Mouse (Mus musculus) heart, embryonic 14.5 days (tissue): ENCODE results near the gene Gas7. TPM values are rescaled to one million over a fixed set of nuclear protein-coding genes. Genes with fewer than 3 reads are reported as not detected.

ENCODE experiments used
- ATAC-seq: fragments of 200-750 bp; cut with Nextera tagmentation; 2 replicates; pipeline ENCODE4 v1.8.0; 2017; ENCODE audit warnings: low read depth, moderate TSS enrichment; ENCODE audit not compliant: insufficient number of reproducible peaks, insufficient read depth, low FRiP score
- H3K27ac ChIP-seq, 2 experiments: fragments of 200-500 bp in 1 of 2; fragments of 300-500 bp in 1 of 2; sonication (generic) in 1 of 2; replicated peaks in 1 of 2; 2 replicates each; pipeline ENCODE4 v1.5.1; 2012 to 2014; ENCODE audit warnings: low read depth in 2 of 2, low read length in 2 of 2, control low read depth in 1 of 2, mild to moderate bottlenecking in 1 of 2, mixed read lengths in 1 of 2; ENCODE audit not compliant: control insufficient read depth in 1 of 2, insufficient read depth in 1 of 2
- H3K27me3 ChIP-seq: fragments of 300-500 bp; sonication (generic); 2 replicates; pipeline ENCODE4 v1.6.1; 2014; ENCODE audit warnings: mild to moderate bottlenecking, low read length, control low read depth; ENCODE audit not compliant: control insufficient read depth, insufficient read depth
- H3K36me3 ChIP-seq: fragments of 300-500 bp; sonication (generic); 2 replicates; pipeline ENCODE4 v1.6.1; 2014; ENCODE audit warnings: mild to moderate bottlenecking, control low read depth, low read length, mixed read lengths; ENCODE audit not compliant: control insufficient read depth, insufficient read depth
- H3K4me1 ChIP-seq, 2 experiments: fragments of 200-500 bp in 1 of 2; fragments of 300-500 bp in 1 of 2; sonication (generic) in 1 of 2; 2 replicates each; pipeline ENCODE4 v1.6.1; 2012 to 2014; ENCODE audit warnings: low read length in 2 of 2, control low read depth in 1 of 2, mixed read lengths in 1 of 2; ENCODE audit not compliant: control insufficient read depth in 2 of 2, insufficient read depth in 2 of 2
- H3K4me2 ChIP-seq: fragments of 300-500 bp; sonication (generic); 2 replicates; pipeline ENCODE4 v1.6.1; 2014; ENCODE audit warnings: mild to moderate bottlenecking, low read length
- H3K4me3 ChIP-seq, 2 experiments: fragments of 200-500 bp in 1 of 2; fragments of 300-500 bp in 1 of 2; sonication (generic) in 1 of 2; 2 replicates each; pipeline ENCODE4 v1.5.1; 2012 to 2014; ENCODE audit warnings: low read length in 2 of 2, mild to moderate bottlenecking in 2 of 2, control low read depth in 1 of 2, low read depth in 1 of 2, moderate library complexity in 1 of 2; ENCODE audit not compliant: control insufficient read depth in 1 of 2, insufficient read depth in 1 of 2
- H3K9ac ChIP-seq: fragments of 300-500 bp; sonication (generic); 2 replicates; pipeline ENCODE4 v1.6.1; 2014; ENCODE audit warnings: mild to moderate bottlenecking, low read length
- H3K9me3 ChIP-seq: fragments of 300-500 bp; sonication (generic); 2 replicates; pipeline ENCODE4 v1.6.1; 2016; ENCODE audit warnings: low read length, control low read depth; ENCODE audit not compliant: control insufficient read depth
- WGBS: fragments of 180-500 bp; shearing (Covaris S2); extraction: QIAGEN DNeasy Blood & Tissue Kit; methylation state at CpG from one replicate; pipeline ENCODE4 v1.1.7; 2014; 5-methylcytosine and 5-hydroxymethylcytosine counted together
- polyA plus RNA-seq: library from polyadenylated mRNA; unstranded; fragments of >200 nt; fragmentation: Nextera tagmentation; extraction: Ambion mirVana; gene quantifications from 2 replicates; pipeline ENCODE4 v1.2.1, GENCODE M21; 2014

The Gas7 gene
- polyA plus RNA-seq, 1 experiment from 2014 or later = 7.5 TPM

- Histone ChIP-seq H3K36me3 (no peaks in the 10 kb centered on the region), H3K9me3 (no peaks in the 10 kb centered on the region), H3K4me2 (no peak overlapping the region), H3K9ac (no peak overlapping the region), H3K4me3 (no peak overlapping the region), H3K4me1 (peaks cover 19 to 20% of the 10 kb centered on the region in 2 experiments), H3K27me3 (no peaks in the 10 kb centered on the region), H3K27ac (no peak overlapping the region)
- ATAC-seq = no peak
- WGBS = 57% methylated on average over 12 of the region's 12 CpGs
Measured at GRCm38 (mm10) chr11:67488156-67488555, 32.9 kb downstream of the Gas7 start.

- Histone ChIP-seq H3K4me3 (no peak overlapping the region), H3K4me1 (peaks cover 20 to 21% of the 10 kb centered on the region in 2 experiments), H3K9ac (no peak overlapping the region), H3K9me3 (no peaks in the 10 kb centered on the region), H3K36me3 (no peaks in the 10 kb centered on the region), H3K27me3 (no peaks in the 10 kb centered on the region), H3K4me2 (no peak overlapping the region), H3K27ac (no peak overlapping the region)
- 71% methylated on average over 10 of the region's 10 CpGs for WGBS
- ATAC-seq = no peak
Measured at GRCm38 (mm10) chr11:67489647-67490175, 34.5 kb downstream of the Gas7 start.

GRCm38 (mm10) chr11:67496796-67497195 lies 41.6 kb downstream of the Gas7 start:
- no peaks in the 10 kb centered on the region for H3K27me3 ChIP-seq
- no peaks in the 10 kb centered on the region for H3K36me3 ChIP-seq
- H3K9ac ChIP-seq = no peak overlapping the region
- 72% methylated on average over 1 of the region's 1 CpGs for WGBS
- no peaks in the 10 kb centered on the region for H3K9me3 ChIP-seq
- H3K4me3 ChIP-seq = no peak overlapping the region
- H3K4me1 ChIP-seq = 0 out of 4 replicates have a peak, but pooled peaks cover 0 to 4% of the 10 kb centered on the region in 2 experiments
- H3K4me2 ChIP-seq = no peak overlapping the region
- H3K27ac ChIP-seq = no peak overlapping the region
- ATAC-seq = no peak

- Histone ChIP-seq H3K36me3 (no peaks in the 10 kb centered on the region), H3K4me3 (no peak overlapping the region), H3K9ac (no peak overlapping the region), H3K4me1 (no peaks in the 10 kb centered on the region), H3K4me2 (no peak overlapping the region), H3K27me3 (no peaks in the 10 kb centered on the region), H3K27ac (no peak overlapping the region), H3K9me3 (no peaks in the 10 kb centered on the region)
- ATAC-seq = no peak
- WGBS = 93% methylated on average over 2 of the region's 2 CpGs
Measured at GRCm38 (mm10) chr11:67500115-67500514, 44.9 kb downstream of the Gas7 start.

GRCm38 (mm10) chr11:67501468-67502244 lies 46.4 kb downstream of the Gas7 start:
- Histone ChIP-seq H3K4me1 (no peaks in the 10 kb centered on the region), H3K9me3 (no peaks in the 10 kb centered on the region), H3K36me3 (no peaks in the 10 kb centered on the region), H3K4me3 (no peak overlapping the region), H3K27me3 (no peaks in the 10 kb centered on the region), H3K27ac (no peak overlapping the region), H3K4me2 (no peak overlapping the region), H3K9ac (no peak overlapping the region)
- ATAC-seq = no peak
- WGBS = 75% methylated on average over 7 of the region's 7 CpGs

GRCm38 (mm10) chr11:67509219-67509876 lies 54.1 kb downstream of the Gas7 start:
- ATAC-seq = no peak
- Histone ChIP-seq H3K4me3 (no peak overlapping the region), H3K27me3 (no peaks in the 10 kb centered on the region), H3K27ac (no peak overlapping the region), H3K9ac (no peak overlapping the region), H3K36me3 (no peaks in the 10 kb centered on the region), H3K4me1 (no peaks in the 10 kb centered on the region), H3K4me2 (no peak overlapping the region), H3K9me3 (no peaks in the 10 kb centered on the region)
- WGBS = 58% methylated on average over 1 of the region's 1 CpGs

GRCm38 (mm10) chr11:67510831-67511230 lies 55.6 kb downstream of the Gas7 start:
- Histone ChIP-seq H3K27ac (no peak overlapping the region), H3K9ac (no peak overlapping the region), H3K4me2 (no peak overlapping the region), H3K36me3 (no peaks in the 10 kb centered on the region), H3K4me1 (peaks cover 0 to 6% of the 10 kb centered on the region in 2 experiments; a peak in 3 of 4 replicates), H3K27me3 (no peaks in the 10 kb centered on the region), H3K9me3 (no peaks in the 10 kb centered on the region), H3K4me3 (no peak overlapping the region)
- 84% methylated on average over 4 of the region's 4 CpGs for WGBS
- no peak for ATAC-seq
